Mouse (Mus musculus): ENCODE measurements around the gene Gtdc1. TPM values are rescaled to one million over a fixed set of nuclear protein-coding genes. Genes with fewer than 3 reads are reported as not detected.

Gene Gtdc1
- polyA plus RNA-seq, 1 experiment: 42.4 TPM

DNA sequence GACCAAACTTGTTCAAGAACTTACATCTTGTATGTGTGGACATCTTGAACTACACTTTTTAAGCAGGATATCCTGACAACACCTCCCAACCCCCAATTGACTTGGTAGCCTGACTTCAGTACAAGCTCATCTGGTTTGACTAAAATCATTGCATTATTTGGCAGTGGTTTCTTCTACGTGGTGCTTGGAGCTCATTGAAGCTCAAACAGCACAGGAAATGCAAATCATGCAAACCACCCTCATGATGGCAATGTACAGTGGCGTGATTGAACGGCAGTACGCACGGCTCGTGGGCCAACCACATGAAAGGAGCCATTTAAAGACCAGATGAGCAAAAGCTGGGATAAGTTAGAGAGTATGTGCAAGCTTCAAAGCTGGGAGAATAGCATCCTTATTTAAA lies 123.0 kb downstream of the Gtdc1 start:
- H3K4me3 ChIP-seq (ENCODE audit: low read depth, low read length): no peak overlapping the region
- no peak overlapping the region for H3K27ac ChIP-seq (ENCODE audit: insufficient read depth, low read length)
- H3K27me3 ChIP-seq (ENCODE audit: control insufficient read depth, insufficient read depth, low read length, poor library complexity, severe bottlenecking): no peaks in the 10 kb centered on the region
- no peaks in the 10 kb centered on the region for H3K4me1 ChIP-seq (ENCODE audit: control insufficient read depth, insufficient read depth, low read length)
- no peaks in the 10 kb centered on the region for H3K9me3 ChIP-seq (replicated peaks; ENCODE audit: control insufficient read depth, insufficient read depth, low read length, poor library complexity, severe bottlenecking)
- H3K9ac ChIP-seq (ENCODE audit: low read depth, poor library complexity, severe bottlenecking): no peak overlapping the region
- H3K36me3 ChIP-seq (ENCODE audit: control insufficient read depth, insufficient read depth, low read length, poor library complexity, severe bottlenecking): no peaks in the 10 kb centered on the region
- TF ChIP-seq CTCF (IDR thresholded peaks at IDR 0.05; ENCODE audit: low read depth, low read length): no peak
- no peak for TF ChIP-seq POLR2A (IDR thresholded peaks at IDR 0.05; ENCODE audit: insufficient read depth, low read length)
- TF ChIP-seq EP300 (IDR thresholded peaks at IDR 0.05; ENCODE audit: insufficient read depth, low read depth, low read length): no peak

DNA sequence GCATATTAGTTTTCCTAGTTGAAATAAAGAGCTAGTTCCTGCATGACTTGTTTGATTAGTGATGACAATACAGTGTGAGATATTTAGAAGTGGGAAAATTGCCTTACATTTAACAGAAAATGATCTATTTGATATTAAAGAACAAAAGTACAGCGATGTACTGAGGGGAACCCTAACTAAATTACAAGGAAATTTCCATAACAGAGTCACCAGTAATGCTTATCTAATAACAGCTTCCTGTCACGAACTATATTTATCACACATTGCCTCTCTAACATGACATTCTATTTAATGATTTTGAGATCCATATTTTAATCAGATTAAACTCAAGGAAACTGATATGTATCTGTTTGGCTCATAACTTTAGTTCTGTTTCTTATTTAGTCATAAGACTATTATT lies 126.1 kb downstream of the Gtdc1 start:
- TF ChIP-seq CTCF (IDR thresholded peaks at IDR 0.05; ENCODE audit: low read depth, low read length): no peak
- no peak for TF ChIP-seq EP300 (IDR thresholded peaks at IDR 0.05; ENCODE audit: insufficient read depth, low read depth, low read length)
- no peak for TF ChIP-seq POLR2A (IDR thresholded peaks at IDR 0.05; ENCODE audit: insufficient read depth, low read length)
- Histone ChIP-seq H3K9ac (ENCODE audit: low read depth, poor library complexity, severe bottlenecking) (no peak overlapping the region), H3K27ac (ENCODE audit: insufficient read depth, low read length) (no peak overlapping the region), H3K27me3 (ENCODE audit: control insufficient read depth, insufficient read depth, low read length, poor library complexity, severe bottlenecking) (no peaks in the 10 kb centered on the region), H3K4me1 (ENCODE audit: control insufficient read depth, insufficient read depth, low read length) (no peaks in the 10 kb centered on the region), H3K36me3 (ENCODE audit: control insufficient read depth, insufficient read depth, low read length, poor library complexity, severe bottlenecking) (no peaks in the 10 kb centered on the region), H3K4me3 (ENCODE audit: low read depth, low read length) (no peak overlapping the region), H3K9me3 (replicated peaks; ENCODE audit: control insufficient read depth, insufficient read depth, low read length, poor library complexity, severe bottlenecking) (no peaks in the 10 kb centered on the region)

DNA sequence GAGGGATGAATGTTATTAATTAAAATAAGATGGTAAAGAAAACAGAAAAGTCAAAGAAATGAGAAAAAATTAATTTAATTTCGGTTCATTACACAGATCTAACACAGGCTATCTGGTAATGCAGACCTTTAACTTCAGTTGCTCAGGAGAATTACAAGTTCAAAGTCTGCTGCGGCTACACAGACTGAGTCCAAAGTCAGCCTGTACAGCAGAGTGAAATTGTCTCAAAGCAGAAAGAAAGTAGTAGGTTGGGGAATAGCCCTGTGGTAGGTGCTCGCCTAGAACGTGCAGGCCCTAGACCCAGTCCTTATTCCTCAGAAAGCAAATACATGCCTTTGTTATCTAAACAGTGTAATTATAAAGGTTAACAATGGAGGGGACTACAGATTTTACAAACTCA lies 135.6 kb downstream of the Gtdc1 start:
- no peak overlapping the region for H3K27ac ChIP-seq (ENCODE audit: insufficient read depth, low read length)
- no peaks in the 10 kb centered on the region for H3K4me1 ChIP-seq (ENCODE audit: control insufficient read depth, insufficient read depth, low read length)
- no peaks in the 10 kb centered on the region for H3K9me3 ChIP-seq (replicated peaks; ENCODE audit: control insufficient read depth, insufficient read depth, low read length, poor library complexity, severe bottlenecking)
- no peak overlapping the region for H3K4me3 ChIP-seq (ENCODE audit: low read depth, low read length)
- H3K27me3 ChIP-seq (ENCODE audit: control insufficient read depth, insufficient read depth, low read length, poor library complexity, severe bottlenecking): no peaks in the 10 kb centered on the region
- TF ChIP-seq POLR2A (IDR thresholded peaks at IDR 0.05; ENCODE audit: insufficient read depth, low read length): no peak
- TF ChIP-seq CTCF (IDR thresholded peaks at IDR 0.05; ENCODE audit: low read depth, low read length): no peak
- TF ChIP-seq EP300 (IDR thresholded peaks at IDR 0.05; ENCODE audit: insufficient read depth, low read depth, low read length): no peak
- H3K9ac ChIP-seq (ENCODE audit: low read depth, poor library complexity, severe bottlenecking): no peak overlapping the region
- no peaks in the 10 kb centered on the region for H3K36me3 ChIP-seq (ENCODE audit: control insufficient read depth, insufficient read depth, low read length, poor library complexity, severe bottlenecking)

DNA sequence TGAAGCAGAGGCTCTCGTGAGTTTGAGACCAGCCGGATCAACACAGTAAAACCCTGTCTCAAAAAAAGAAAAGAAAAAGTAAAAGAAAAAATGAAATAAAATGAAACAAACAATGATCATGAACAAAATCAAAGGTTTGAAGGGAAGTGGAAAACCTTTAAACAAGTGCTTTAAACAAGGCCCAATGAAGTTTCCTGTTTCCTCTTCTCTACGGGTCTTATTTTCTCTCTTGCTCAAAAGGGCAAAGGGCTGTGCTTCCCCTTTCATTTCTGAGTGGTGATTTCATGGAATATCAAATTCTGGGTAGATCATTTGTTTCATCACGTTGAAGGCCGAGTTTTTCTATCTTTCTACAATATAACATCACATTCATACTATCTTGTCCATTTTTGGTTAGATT lies 136.3 kb downstream of the Gtdc1 start:
- Histone ChIP-seq H3K27me3 (ENCODE audit: control insufficient read depth, insufficient read depth, low read length, poor library complexity, severe bottlenecking) (no peaks in the 10 kb centered on the region), H3K36me3 (ENCODE audit: control insufficient read depth, insufficient read depth, low read length, poor library complexity, severe bottlenecking) (no peaks in the 10 kb centered on the region), H3K4me1 (ENCODE audit: control insufficient read depth, insufficient read depth, low read length) (no peaks in the 10 kb centered on the region), H3K9me3 (replicated peaks; ENCODE audit: control insufficient read depth, insufficient read depth, low read length, poor library complexity, severe bottlenecking) (no peaks in the 10 kb centered on the region), H3K9ac (ENCODE audit: low read depth, poor library complexity, severe bottlenecking) (no peak overlapping the region), H3K4me3 (ENCODE audit: low read depth, low read length) (no peak overlapping the region), H3K27ac (ENCODE audit: insufficient read depth, low read length) (no peak overlapping the region)
- TF ChIP-seq CTCF (IDR thresholded peaks at IDR 0.05; ENCODE audit: low read depth, low read length): no peak
- TF ChIP-seq EP300 (IDR thresholded peaks at IDR 0.05; ENCODE audit: insufficient read depth, low read depth, low read length): no peak
- TF ChIP-seq POLR2A (IDR thresholded peaks at IDR 0.05; ENCODE audit: insufficient read depth, low read length): no peak

DNA sequence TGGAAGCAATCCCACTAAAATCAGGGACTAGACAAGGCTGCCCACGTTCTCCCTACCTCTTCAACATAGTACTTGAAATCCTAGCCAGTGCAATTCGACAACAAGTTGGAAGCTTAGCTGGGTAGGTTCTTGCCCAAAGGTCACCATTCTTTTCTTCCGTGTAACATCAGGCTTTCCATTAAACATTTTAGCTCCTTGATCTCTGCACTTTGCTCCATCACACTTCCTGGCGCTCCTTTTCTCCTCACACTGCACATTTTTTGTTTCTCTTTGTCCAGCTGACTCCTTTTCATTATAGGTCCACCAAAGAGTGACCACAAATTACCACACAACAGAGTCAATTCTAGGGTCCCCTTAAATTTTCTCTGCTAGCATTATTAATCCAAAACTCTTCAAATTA lies 144.7 kb downstream of the Gtdc1 start:
- Histone ChIP-seq H3K36me3 (ENCODE audit: control insufficient read depth, insufficient read depth, low read length, poor library complexity, severe bottlenecking) (no peaks in the 10 kb centered on the region; the same call in 1 of the 2 replicates), H3K9me3 (replicated peaks; ENCODE audit: control insufficient read depth, insufficient read depth, low read length, poor library complexity, severe bottlenecking) (peaks cover 6% of the 10 kb centered on the region), H3K4me1 (ENCODE audit: control insufficient read depth, insufficient read depth, low read length) (no peaks in the 10 kb centered on the region), H3K9ac (ENCODE audit: low read depth, poor library complexity, severe bottlenecking) (no peak overlapping the region), H3K4me3 (ENCODE audit: low read depth, low read length) (no peak overlapping the region), H3K27me3 (ENCODE audit: control insufficient read depth, insufficient read depth, low read length, poor library complexity, severe bottlenecking) (no peaks in the 10 kb centered on the region), H3K27ac (ENCODE audit: insufficient read depth, low read length) (no peak overlapping the region)
- TF ChIP-seq POLR2A (IDR thresholded peaks at IDR 0.05; ENCODE audit: insufficient read depth, low read length) (no peak), CTCF (IDR thresholded peaks at IDR 0.05; ENCODE audit: low read depth, low read length) (no peak)

DNA sequence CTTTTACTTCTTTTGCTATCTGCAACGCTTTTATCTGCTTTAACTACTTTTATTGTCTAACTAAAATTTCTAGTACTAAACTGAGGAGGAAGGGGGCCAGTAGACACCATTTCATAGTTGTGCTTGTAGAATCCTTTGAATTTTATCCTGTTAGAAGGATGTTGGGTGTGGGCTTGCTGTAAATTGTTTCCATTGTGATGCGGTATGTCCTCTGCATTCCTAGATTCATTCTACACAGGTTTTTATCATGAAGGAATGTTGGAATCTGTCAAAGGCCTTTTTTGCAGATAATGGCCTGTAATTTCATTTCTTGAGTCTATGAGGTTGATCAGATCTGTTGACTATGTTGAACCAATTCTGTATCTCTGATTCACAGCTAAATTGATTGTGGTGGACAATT lies 146.5 kb downstream of the Gtdc1 start:
- H3K27me3 ChIP-seq (ENCODE audit: control insufficient read depth, insufficient read depth, low read length, poor library complexity, severe bottlenecking): no peaks in the 10 kb centered on the region
- peaks cover 6% of the 10 kb centered on the region for H3K9me3 ChIP-seq (replicated peaks; ENCODE audit: control insufficient read depth, insufficient read depth, low read length, poor library complexity, severe bottlenecking)
- no peak overlapping the region for H3K4me3 ChIP-seq (ENCODE audit: low read depth, low read length)
- H3K4me1 ChIP-seq (ENCODE audit: control insufficient read depth, insufficient read depth, low read length): no peaks in the 10 kb centered on the region
- no peak overlapping the region for H3K9ac ChIP-seq (ENCODE audit: low read depth, poor library complexity, severe bottlenecking)
- H3K36me3 ChIP-seq (ENCODE audit: control insufficient read depth, insufficient read depth, low read length, poor library complexity, severe bottlenecking): no peaks in the 10 kb centered on the region; the same call in 1 of the 2 replicates
- no peak overlapping the region for H3K27ac ChIP-seq (ENCODE audit: insufficient read depth, low read length)
- no peak for TF ChIP-seq POLR2A (IDR thresholded peaks at IDR 0.05; ENCODE audit: insufficient read depth, low read length)
- TF ChIP-seq EP300 (IDR thresholded peaks at IDR 0.05; ENCODE audit: insufficient read depth, low read depth, low read length): no peak
- TF ChIP-seq CTCF (IDR thresholded peaks at IDR 0.05; ENCODE audit: low read depth, low read length): no peak

Measured in ES-Bruce4 (cell line).